Mouse (Mus musculus): ENCODE measurements around the gene Arhgap25.
"Not testable (repeated sequence)": the region's sequence is repeated elsewhere in the genome, so short reads cannot be mapped to it uniquely, and the experiment has no call there.

The Arhgap25 gene

DNA sequence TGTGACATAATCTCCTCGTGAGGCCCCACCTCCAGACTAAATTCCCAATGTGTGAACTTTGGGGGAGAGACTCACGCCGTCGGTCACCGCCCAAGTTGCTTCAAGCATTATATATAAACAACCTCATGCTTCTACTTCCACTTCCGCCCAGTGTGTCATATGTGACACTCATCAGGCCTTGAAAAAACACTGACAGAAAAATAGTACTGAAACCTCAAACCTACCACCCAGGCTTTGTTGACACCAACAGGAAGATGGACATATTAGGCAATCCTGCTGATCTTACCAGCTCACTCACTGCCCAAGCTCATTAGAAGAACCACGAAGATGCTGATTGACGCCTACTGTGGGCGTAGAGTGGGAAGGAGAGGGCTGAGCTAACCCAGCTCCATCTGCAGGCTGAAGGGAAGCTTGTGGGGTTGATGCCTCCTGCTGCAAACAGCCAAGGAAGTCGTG, 30.2 kb downstream of the Arhgap25 start:
- peak; percentile 33 for DNase-seq

DNA sequence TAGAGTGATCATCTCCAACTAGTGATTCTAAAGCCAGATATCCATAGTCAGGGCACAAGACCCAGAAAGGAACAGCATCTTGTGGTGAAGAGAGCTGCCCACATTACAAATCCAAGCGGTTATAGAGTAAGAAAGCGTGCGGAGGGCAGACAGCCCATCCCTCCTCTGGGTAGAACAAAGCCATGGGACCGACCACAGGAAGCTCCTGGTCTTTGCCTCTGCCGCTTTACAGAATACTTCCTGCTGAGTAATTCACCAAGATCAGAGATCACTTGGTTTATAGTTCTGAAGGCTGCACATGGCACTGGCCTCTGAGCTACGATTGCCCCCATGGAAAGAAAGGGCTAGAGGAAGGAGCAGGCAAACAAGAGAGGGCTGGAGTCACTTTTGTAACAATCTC, 30.6 kb downstream of the Arhgap25 start:
- no peak for DNase-seq

DNA sequence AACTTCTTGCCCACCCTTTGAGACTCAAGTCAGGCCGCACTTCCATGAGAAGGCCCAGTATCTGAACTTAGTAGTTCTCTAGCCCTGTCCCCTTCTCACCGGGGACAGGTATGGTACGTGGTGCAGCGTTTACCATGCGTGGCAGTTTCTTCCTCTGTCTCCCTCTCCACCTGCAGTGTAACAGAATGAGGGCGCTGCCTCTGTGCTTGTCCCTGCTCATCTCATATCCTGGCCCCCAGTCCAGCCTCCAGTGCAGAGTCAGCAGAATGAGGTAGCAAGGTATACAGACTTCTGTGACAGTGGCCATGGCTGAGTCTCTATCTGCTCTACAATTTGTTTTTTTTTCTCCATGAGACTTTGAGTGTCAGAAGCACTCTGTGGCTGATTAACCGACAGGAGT, 32.4 kb downstream of the Arhgap25 start:
- DNase-seq: no peak

DNA sequence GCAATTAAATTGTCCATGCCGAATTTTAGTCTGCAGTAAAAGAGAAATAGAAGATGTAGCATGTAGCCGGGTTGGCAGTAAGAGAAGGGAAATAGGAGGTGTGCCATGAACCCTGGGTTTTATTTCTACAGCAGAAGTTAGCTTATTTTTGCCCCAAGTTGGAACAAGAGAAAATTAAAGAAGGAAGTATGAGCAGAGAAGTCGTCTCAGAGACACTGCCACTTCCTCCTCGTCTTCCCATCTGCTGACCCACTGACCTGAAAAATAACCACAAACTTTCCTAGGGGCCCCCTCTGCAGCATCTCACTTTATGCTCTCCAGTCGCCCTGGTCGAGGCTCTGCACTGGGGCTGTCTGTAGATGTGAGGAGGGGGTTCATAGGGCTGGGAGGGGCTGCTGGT, 33.3 kb downstream of the Arhgap25 start:
- DNase-seq: no peak

DNA sequence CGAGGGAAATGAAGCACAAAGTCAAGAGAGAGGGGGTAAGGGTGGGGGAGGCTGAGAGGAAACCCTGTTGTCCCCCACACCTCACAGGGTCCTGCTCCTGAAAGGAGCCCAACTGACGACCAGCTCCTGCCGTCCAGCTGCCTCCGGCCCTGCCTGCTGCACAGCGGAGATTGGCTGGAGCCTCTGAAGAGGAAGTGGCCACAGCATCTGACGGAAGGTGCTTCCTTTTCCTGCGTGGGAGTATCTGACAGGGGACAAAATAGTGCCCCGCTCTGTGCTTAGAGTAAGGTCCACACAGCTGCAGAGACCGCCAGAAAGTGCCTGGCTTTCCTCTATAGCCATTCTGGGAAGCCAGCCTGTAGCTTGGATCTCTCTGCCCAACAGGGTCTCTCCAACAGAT, 36.9 kb downstream of the Arhgap25 start:
- DNase-seq: peak; percentile 55

DNA sequence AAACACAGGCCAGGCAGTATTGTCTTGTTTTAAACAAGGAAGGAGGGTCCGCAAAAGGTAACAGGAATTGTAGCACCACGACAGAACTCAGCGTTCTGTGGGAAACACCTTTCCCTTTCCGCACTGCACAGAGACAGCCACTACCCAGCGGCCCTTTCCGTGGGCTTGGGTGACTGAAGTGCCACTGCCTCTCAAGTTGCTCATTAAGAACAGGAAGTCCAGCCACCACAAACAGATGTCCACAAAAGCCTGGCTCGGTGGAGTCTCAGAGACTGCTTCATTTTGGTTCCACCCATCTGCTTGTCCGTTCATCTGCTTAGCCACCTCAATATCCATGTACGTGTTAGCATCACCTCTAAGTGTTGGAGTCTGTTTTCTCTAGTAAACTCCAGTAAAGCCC, 38.7 kb downstream of the Arhgap25 start:
- no peak for DNase-seq

DNA sequence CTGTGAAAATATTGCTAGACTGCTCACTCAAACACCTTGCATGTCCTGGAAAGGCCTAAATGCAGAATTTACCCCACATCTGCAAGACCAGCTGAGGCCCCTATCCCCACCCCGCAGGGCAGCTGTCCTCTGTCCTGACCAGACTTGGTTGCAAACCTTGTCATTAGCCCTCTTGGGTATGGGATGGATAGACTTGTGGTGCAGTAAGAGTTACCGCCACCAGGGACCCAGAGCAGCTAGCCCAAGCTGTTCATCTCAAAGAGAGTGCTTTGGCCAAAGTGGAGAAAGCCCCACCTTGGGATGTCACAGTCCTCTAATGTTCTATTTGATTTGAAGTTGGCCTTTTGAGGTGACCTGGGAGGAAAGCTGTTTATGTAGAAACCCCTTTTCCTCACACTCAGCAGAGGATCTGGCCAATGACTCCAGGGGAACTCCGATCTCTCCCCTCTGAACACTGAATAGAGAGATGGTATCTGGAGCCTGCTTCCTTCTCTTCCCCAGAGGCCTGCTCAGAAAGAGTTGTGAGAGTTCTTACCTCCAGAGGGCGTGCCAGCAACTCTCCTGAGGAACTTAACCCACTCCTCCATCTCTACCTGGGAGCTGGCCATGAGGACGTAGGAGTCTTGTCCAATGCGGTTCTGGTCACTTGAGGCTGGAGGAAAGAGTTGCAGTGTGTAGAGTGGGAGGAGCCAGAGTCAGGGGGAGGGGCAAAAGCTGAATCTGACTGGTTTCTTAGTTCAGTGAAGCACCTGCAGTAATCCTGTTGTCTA, 45.2 kb downstream of the Arhgap25 start:
- peak; percentile 48 for DNase-seq

DNA sequence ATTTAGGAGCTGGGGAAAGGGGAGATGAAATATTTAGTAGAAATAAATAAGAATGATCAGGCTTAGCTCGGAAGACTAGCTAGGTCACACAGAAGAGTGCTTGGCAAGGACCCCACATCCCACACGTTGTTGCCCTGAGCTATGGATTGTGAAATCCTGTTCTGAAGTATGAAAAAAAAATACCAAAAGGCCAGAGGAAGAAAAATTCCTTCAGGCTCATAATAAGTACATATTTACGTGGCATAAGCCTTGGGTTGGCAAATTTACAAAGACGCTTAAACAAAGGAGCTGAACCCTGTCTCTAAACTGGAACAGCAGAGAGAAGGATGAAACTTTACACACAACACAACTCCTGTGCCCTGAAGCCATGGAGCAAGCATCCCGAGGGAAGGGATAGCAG, 48.3 kb downstream of the Arhgap25 start:
- peak; percentile 40 for DNase-seq

DNA sequence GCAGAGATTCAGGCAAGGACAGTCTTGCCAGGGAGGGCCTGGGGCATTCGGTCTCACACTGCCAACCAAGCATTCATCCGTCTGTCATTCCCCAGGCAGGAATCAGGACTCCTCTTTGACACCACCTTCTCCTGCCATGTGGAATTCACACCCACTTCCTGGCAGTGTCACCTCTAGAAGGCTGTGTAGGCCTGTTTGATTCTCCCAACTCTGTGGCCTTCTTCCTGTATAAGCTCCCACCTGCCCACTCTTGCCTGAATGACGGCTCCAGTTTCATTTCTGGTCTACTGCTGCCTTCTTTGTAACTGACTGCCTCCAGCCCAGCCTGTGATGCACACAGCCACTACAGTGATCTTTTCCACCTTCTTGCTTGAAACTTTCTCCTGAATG, 49.2 kb downstream of the Arhgap25 start:
- DNase-seq: no peak

DNA sequence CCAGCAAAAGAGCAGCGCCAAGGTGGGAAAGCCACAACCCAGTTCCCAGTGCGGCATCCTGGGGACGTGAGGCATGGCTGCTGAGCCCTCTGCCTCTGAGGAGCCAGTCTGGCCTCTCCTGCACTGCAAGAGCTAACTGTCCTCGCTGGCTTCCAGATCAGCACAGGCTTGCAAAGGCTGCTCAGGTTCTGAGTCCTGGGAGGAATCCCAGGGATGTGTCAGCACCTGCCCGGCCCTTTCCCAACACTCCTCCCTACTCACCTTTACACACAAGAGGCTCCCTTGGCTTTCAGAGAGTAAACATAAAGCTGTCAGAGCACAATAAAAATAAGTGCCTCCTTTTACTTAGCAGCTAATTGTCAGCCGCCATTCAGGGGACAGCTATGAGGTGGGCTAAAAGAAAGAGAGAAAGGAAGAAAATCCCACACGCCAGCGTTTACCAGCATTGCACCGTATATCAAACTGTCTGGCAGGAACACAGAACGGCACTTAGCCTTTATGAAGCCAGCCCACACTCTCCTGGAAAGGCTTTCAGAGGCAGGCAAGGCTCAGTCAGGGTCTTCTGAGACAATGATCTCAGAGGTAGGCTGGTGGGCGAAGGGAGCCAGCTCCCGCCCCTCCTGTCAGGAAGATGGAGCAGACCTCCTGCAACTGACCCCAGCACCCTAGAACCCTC, 49.7 kb downstream of the Arhgap25 start:
- no peak for DNase-seq

DNA sequence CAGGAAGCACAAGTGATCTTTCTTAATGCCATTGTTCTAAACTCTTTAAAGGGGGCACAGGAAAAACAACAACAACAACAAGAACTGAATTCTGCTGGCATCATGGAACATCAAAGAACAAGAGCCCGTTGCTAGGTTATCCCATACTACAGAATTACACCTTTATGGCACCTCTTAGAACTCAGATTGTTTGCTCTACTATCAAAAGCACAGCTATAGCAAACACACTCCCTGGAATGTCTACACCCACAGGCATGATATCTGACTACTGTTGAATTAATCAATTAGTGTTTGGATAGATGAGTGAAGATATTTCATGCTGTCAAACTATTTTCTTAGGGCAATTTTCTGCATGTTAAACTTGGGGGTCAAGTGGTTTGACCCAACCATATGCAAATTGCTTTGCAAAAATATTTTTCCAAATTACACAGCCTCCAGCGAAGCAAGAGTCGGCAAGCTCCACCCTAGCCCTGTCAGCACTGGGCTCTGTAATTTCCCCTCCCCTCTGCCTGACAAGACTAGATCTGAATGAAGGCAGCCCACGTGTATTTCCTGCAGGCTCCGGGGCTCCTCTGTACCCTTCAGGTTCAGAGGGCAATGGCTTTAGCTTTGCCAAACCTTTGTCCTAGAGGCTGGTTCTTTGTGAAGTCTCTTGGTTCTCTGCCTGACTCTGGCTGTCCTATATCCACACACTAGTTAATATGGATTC, 53.6 kb downstream of the Arhgap25 start:
- DNase-seq: no peak

DNA sequence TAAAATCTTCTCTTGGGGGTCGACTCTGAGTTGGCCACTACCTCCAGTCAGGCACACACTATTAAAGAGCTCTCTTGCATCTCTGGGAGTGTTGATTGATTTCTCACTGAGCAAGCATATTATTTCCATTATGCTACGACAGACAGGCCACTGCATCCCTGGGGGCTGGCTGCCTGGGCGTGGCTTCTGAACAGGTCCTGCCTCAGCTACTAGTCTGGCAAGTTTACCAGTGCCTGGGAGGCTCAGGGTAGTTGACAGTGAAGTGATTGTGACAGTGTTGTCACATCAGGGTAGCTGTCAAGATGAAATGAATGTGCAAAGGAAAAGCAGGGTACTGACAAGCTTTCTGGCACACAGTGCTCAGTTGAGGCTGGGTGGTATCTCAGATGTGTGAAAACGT, 54.2 kb downstream of the Arhgap25 start:
- no peak for DNase-seq

DNA sequence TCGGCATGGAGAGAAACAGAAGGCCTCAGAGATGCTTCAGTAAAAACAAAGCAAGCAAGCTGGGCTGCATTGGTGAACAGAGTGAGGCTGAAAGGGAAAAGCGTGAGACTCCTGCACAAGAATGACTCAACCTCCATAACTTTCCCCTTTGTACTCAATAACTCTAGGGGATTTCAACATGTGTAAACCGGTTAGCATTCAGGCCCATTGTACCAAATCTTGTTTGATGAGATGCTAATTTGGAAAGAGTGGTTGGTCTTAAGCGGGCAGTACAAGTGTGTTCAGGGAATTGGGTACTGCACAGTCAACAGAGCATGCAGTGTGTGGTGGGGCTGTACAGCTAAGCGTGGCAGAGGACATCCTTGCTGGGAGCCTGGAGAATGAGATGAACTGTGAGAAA, 57.8 kb downstream of the Arhgap25 start:
- no peak for DNase-seq

DNA sequence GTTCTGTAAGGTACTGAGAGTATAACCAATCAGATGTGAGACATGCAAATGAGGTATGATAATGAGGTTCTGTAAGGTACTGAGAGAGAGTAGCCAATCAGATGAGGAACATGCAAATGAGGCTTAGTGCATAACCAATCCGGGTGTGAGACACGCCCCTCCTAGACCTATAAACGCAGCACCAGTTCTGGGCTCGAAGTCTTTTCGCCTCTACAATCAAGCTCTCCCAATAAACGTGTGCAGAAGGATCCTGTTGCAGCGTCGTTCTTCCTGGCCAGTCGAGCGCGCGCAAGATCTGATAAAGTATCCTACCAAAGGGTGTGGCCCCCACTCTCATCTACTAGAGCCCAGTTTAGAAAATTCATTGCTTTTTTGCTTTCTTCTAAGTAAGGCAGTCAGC, 63.0 kb downstream of the Arhgap25 start:
- not testable (repeated sequence) for DNase-seq

DNA sequence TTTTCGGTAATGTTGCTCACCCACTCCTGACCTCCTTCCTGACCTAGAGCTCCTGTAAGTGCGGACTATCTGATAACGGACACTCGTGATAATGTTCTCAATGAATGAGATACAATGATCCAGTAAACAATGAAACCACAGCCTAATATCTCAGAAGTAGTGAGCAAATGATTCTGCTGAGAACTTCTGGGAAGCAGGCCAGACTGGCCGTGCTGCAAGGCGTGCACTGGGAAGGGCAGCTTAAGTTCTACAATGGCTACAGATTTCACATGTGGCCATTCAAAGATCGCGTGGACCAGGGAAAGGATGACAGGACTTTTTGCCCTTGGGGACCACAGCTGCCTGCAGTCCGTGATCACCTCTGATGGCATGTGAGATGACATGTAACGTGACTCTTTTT, 64.7 kb downstream of the Arhgap25 start:
- peak; percentile 47 for DNase-seq

DNA sequence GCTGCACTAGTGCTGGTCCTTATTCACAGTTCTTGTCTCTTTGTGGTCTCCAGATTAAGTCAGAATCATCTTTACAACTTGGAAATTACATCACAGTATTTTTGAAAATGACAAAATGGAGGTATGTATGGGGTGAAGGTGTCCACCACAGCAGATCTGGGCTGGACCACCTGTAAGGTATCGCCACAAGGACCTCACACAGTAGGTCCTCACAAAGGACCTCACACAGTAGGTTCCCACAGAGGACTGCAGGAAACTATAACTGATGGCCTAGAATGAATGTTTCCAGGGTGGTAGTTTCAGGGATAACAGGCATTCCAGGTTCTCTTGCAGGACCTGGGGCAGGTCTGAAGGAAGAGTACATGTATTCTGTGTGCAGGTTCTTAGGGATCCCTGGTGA, 65.7 kb downstream of the Arhgap25 start:
- DNase-seq: no peak

DNA sequence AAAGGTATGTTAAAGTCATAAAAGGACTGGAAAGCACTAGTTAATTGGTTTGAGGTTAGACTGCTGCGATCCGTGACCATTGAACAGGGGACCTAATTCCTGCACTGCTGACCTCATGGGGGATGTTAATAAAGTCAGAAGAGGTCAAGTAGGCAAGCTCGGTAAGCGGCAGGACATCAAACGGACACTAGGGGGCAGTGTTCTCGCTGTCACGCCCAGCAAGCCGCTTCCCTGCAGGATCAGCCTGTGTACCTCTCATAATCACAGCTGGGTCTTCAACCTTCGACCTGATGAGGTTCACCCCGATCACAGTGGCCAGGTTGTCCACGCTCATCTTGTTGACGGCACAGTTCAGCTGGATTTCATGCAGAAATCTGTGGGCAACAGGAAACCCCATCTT, 66.8 kb downstream of the Arhgap25 start:
- peak; percentile 81 for DNase-seq

DNA sequence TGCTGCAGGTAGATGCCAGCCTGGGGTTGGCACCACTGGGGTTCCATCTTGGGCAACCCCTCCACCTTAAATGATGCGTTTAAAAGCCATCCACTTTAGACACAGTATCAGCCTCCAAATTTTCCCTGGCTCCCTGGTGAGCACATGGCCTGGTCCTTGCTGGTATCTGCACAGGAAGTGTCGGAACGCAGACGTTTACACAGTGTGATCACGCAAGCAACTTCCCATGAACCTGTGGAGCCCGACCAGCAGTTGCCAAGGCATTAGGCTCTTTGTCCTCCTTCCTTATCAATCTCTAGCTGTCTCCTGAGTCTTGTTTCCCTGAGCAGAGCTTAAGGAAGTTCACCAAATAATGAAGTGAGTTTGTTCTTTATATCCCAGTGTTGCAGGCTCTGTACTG, 77.6 kb downstream of the Arhgap25 start:
- DNase-seq: peak; percentile 22

DNA sequence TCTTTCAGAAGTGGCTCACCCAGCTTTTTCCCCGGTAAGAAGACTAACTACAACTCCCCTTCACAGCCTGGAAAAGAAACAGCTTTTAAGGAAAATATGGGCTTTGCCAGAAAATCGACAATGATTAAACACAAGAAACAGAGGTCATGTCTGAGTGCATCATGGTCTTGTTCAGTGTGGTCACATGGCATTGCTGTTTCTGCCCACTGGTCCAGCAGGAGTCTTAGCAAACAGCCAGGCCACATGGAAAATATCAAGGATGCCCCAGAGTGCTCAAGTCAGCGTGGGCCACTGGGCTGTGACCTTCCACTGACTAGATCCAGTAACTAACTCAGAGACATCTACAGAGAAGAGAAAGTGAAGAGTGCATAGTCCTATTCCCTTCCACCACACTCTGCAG, 81.3 kb downstream of the Arhgap25 start:
- DNase-seq: no peak

DNA sequence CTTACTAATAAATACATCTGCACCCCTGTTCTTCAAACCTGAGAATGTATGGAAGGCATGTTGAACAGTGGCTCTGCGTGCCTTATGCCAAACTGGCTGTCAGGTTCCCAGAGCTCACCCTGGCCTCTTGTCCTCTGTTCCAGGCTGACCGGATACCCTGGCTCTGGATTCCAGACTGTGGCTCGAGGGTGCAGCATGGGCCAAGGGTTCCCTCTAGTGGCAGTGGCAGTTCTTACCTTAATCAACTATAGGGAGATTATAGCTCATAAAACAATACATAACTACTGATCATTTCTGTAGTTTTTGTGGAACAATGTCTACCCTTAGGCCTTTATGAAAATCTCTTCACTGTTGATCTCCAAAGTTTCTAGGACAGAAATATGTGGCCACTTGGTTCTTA, 82.0 kb downstream of the Arhgap25 start:
- peak; percentile 72 for DNase-seq

DNA sequence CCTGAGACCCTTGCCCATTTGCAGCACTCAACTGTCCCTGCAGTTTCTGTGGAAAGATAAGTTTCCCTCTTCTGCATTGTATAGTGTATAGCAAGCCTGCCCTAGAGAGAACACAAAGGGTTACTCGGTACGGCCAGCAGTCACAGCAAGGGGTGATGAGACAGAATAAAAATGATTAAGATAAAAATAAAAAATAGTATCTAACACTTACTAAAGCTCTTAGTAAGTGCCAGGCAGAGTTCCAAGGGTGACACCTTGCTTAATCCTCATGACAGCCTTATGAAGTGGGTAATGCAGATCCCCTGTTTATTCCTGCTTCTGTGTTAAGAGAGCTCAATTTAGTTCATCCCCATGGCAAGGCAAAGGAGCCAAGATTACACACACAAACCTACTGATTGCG, 83.5 kb downstream of the Arhgap25 start:
- no peak for DNase-seq

DNA sequence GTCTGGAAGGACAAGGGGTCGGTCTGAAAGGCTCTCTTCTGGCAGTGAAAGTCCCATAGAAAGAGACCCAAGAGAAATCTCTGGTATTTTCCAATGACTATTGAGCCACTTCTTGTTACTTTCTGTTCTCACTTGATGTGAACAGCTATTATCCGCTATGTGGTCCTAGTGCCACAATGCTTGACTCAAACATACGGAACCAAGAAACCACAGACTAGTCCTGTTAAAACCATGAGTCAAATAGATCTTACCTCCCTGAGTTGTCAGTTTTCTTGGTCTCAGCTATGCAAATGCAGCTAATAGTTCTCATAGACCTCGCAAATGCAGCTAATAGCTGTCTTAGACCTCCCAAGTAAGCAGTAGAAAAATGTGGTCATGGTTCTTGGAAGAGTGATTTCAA, 85.8 kb downstream of the Arhgap25 start:
- no peak for DNase-seq

DNA sequence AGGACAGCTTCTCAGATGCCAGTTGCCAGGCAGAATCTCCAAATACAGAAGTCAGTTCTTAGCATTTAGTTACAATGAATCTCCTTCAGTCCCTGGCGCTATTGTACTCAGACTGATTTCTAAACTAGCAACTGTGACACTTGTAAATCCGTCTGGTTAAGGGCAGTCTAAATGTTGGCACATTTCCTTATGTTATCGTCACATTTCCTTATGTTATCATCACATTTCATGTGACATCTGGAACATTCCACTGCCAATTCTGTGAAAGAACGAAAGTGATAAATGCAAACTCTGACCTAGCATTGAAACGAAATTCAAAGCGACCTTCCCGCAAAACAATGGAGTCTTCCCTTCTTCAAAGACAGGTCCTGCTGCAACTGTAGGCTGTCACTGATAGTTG, 87.8 kb downstream of the Arhgap25 start:
- DNase-seq: no peak

DNA sequence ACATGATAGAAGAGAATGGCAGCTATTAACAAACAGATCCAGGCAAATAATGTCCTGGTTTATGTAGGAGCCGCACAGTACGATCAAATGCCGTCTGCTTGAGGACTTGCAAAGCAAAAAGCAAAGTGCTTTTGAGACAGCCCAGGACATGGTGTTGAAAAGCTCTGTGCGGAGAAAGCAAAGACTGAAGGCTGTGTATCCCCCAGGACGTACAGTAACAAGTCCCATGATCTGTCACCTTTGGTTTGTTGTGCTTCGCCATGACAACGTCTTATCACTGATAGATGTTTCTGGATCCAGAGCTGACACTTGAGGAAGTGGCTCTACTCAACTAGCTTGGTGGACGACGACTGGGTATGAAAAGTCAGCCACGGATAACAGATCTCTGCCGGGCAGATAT, 89.8 kb downstream of the Arhgap25 start:
- no peak for DNase-seq
